Mouse (Mus musculus) neural tube, embryonic 10.5 days (tissue): Measurements from ENCODE around the gene Guk1.
"Not testable (repeated sequence)": the region's sequence is repeated elsewhere in the genome, so short reads cannot be mapped to it uniquely, and the experiment has no call there.

Experiments
- DNase-seq: peaks from one replicate; pipeline ENCODE4 v3.0.0-alpha.2; 2017; ENCODE audit warnings: low spot score; ENCODE audit errors: extremely low spot score

The Guk1 gene

DNA sequence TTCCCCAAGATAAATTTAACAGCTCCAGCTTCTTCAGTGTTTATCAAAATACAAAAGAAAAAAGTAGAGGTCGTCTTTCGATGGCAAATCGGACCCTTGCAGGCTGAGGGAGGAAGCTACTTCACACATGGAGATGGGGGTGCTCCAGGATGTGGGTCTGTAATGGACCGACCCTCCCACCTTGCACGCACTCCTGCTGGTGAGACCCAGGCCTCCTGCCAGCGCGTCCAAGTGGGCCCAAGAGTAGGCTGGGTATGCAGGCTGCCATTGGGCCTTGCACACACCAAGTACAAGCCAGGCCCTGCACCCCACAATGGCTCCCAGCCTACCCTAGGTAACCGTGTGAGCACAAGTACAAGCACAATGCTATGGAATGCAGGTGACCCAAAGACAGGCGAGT, 19.5 kb upstream of the Guk1 start:
- DNase-seq: not testable (repeated sequence)

DNA sequence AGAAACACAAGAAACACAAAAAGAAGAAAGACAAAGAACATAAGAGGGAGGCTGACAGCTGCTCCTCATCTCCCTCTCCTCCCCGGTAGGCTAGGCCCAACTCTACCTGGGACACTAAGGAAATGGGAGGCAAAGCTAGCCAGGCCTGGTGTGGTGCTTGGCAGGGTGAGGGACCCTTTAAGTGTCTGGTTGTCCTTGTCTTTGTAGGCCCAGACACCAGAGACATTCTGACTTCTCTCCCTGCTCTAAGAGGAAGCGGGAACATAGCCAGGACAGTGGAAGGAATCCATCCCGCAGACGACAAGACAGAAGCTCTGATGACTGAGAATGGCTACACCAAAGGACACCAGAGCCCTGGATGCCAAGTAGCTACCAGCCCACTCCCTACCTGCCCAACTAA, 18.0 kb upstream of the Guk1 start:
- DNase-seq: no peak

DNA sequence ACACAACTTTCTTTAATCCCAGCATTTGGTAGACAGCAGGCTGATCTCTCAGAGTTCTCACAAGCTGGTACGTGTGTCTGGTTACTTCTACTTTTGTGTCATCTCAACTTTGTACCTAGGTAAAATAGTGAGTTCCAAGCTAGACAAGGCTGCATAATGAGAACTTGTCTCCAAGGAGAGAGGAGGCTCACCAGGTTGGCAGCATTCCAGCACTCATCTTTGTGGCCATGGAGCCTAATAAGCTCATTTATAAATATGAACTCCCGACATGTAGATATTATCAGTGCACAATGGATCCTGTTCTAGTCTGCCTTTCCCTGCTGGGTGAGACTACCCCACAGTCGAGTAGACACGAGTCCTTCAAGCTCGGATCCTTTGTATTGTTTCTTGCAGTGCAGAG, 17.6 kb upstream of the Guk1 start:
- no peak for DNase-seq

DNA sequence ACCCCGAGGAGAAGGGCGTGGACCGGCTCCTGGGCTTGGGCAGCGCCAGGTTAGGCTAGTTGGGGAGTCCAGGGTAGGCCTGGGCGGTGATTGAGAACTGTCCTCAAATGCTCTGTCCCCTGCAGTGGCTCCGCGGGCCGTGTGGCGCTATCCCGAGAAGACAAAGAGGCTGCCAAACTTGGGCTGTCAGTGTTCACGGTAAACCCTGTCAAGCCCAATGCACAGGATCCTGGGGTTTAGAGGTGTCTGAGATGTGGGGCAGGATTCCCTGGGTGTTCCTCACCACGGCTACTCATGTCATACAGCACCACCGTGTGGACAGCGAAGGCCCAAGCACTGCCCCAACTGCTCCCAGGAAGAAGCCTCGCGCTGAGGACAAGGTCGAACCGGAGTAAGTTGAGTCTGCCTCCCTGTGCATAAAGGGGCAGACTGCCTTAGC, 17.0 kb upstream of the Guk1 start:
- DNase-seq: peak; percentile 67

DNA sequence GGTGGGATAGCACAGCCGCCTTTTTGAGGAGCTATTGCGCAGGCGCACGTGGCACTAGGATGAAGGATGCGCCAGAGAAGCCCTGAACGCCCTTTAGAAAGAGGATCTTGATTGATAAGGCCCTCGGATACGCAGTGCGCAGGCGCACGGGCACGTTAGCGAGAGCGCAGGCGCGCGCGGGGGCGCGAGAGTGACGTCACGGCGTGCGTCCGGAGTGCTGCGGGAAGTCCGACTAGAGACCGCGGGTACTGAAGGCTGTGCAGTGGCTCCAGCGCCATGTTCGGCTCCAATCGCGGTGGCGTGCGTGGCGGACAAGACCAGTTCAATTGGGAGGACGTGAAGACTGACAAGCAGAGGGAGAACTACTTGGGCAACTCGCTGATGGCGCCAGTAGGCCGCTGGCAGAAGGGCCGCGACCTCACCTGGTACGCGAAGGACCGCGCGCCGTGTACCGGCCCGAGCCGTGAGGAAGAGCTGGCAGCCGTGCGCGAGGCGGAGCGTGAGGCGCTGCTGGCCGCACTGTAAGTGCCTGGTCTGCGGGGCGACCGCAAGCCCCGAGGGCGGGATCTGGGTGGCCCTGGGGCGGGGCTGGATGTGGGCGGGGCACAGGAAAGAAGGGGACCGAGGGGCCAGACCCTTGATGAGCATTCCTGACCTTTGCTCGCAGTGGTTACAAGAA, 16.3 kb upstream of the Guk1 start, which contains the start of gene 2310033P09Rik:
2310033P09Rik (plus strand) TSS at position 169 of the 679 bp plus-strand sequence.
- peak; percentile 96 for DNase-seq

DNA sequence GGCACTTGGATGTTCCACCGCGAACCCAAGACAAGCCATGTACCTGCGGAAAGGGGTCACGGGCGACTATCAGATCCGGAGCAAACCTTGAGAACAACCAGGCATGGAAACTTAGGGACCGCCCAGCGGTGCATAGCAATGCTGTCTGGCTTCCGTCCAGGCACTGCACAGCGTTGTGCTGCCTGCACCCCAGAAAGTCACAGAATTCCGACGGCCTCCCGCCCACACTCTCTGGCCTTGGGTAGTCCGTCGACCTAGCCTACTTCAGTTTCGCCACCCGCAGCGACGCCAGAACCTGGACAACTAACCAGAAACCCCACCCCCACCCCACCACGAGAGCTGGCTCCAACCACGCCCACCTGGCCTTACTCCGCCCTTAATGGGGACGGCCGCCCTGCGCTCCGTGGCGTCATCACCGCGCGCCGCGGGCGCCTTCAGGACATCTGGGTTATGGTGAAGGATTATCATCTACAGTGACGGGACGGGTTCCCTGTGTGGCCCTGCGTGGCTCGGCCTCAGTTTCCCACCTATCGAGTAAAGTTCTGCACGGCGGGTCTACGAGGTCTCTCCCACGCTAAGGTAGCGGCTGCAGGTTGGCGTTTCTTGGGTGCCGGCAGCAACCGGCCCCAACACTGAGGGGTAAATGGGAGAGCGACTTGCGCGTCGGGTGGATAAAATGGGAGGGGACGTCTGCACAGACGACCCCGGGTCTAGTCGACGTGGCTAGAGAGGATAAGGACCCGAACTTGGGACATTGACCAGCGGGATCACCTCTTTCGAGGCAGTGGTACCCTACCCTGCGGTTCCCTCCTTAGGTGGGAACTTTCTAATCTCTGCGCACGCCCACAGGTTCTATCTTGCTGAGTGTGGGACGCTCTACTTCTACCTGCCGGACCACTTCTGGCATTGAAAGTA, 10.3 kb upstream of the Guk1 start, which contains the start of gene Mrpl55:
Mrpl55 (plus strand) TSS at position 406 of the 915 bp plus-strand sequence.
- peak; percentile 97 for DNase-seq

DNA sequence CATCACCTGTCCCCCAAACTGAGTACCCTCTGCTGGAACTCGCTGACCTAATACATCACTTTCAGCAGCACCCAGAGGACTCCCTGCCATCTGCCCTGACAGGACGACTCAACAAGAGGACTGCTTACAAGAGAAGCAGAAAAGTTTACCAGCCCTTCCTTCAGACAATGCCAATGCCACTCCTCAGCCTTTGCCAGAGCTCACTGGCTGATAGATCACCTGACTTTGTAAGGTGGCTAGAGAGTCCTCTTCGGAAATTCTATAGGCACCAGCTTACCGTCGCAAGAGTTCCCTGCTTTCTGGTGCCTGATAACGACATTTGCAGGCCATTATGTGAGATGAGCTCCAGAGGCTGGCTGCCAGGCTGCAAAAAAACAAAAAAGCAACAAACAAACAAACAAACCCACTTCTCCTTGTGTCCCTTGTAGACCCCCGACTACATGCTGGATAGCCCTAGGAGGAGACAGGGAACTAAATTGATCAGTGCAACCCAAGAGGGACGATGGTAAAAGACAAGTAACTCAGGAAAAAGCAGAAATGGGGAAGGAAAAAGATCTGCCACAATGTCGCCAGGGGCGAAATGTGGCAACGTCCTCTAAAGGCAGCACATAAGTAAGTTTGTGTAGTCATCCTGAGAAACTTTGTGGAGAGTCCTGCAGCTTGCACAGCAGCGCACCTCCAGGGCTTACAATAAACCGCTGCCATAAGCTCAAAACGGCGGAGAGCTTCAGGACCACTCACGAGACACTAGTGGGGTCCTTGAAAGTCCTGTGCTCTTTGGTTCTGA, 9.4 kb upstream of the Guk1 start:
- no peak for DNase-seq

DNA sequence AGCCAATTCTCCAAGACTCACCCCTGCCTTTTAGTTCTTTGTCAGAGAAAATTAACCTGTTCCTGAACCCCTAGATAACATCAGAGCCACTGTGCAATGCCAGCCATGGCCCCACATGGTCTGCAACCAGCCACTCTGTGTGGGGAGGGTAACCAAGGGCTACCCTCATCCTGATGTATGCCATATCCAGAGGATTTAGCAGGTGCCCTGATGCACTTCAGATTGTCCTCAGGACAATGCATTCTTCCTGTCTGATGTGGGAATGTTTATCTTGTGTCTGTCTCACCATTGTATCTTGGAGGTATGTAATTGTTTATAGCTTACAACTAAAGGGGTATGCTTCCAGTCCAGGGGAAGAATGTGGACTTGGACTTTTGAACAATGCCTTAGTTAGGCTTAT, 4.2 kb upstream of the Guk1 start:
- no peak for DNase-seq

DNA sequence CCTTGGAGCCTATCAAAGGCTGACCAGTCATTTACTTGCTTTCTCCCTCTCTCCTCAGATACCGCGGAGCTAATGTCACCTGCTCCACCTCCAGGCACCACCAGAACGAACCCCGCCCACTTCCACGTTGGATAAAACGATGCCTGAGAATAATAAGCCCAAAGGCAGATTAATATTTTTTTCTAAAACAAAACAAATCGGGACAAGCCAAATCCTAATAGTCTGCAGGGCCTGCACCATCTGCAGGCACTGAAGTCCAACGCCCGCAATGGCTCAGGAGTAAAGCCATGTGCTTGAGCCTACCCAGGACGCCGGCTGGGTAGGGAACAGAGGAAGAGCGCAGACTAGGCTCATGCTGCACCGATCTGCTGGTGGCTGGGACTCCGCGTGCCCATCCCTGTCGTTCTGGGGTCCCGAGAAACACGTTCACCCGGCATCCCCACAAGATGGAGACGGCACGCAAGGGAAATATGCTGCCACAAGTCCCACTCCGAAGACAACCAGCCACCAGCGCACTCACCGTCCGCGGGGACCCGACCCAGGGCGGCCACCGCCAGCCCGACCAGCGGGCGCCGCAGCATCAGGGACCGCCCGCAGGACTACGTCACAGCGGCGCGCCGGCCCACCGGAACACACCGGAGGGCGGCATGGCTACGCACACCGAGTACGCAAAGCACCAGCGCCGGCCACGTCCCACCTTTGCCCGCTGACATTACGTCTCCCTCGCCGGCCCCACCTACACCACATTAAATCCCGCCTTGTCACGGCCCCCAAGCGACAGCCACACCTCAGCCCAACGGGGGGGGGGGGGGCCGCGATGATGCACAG, 567 bp downstream of the Guk1 start:
- DNase-seq: peak; percentile 87

DNA sequence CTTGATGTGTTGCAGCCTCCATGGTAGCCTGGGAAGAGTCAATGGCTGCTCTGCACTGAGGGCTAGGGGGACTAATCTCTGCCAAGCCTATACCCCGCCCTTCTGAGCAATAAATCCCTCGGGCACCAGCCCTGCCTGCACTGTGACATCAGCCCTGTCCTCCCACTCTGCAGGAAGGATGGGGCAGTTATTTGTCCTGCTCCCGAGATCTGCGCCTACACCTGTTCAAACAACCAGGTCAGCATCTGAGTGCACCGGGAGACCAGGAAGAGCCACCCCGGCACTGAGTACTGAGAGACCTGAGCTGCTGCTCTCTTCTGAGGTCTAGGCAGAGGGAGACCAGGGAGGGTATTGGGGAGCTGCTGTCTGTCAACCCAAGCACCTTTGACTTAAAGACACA, 4.3 kb downstream of the Guk1 start:
- no peak for DNase-seq

DNA sequence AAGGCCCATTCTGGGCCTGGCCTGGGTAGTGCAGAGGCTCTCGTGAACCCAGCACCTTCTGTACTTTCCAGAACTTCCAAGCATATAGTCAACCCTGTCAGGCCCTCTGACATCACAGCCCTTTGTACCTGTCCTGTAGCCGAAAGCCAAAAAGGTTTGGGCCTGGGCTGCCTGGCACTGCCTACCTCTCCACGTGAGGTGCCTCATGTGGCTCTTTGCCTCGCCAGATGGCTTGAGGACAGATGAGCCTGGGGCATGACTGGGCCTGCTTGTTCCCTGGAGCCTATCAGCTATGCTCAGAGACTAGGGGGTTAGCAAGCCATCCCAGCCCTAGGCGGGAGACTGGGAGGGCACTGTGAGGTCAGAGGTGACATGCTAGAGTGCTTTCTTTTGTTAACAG, 6.5 kb downstream of the Guk1 start:
- DNase-seq: no peak

DNA sequence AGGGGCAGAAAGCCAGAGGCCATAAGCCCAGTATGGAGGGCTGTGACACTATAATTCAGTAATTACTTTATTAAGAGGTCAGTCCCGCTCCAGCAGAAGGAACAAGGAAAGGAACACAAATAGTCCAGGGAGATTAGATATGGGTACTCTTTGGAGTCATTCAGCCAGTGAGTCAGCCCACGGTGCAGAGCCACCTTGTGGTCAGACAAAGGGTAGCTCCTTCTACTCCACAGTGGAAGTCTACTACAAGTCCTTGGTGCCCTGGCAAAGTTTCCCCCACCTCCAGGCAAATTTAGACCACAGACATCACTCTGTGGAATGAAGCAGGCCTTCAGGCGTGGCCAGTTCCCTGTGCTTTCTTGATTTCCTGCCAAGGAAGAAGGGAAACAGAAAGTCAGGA, 8.2 kb downstream of the Guk1 start:
- DNase-seq: peak; percentile 27

DNA sequence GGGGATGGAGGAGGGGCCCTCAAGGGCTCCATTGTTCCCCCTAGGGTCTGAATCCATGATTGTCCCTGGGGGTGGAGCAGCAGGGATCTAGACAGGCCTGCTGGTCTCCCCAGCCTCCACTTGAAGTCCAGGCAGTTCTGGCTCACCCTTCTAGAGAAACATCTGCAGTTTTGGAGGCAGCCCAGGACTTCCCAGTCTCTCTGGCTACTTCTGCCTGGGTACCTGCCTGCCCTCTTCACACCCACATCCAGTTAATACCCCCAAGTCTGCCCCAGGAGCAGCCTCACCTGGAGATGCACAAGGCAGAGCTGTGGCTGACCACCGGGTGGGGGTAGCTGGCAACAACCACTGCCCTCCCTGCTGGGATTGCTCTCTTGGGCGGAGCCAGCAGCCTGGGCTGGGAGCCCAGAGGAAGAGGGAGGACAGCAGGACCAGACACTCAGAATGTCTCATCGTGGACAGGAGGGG, 9.1 kb downstream of the Guk1 start, which contains the start of gene Gjc2:
Gjc2 (minus strand) TSS at position 350 of the 468 bp plus-strand sequence.
- DNase-seq: no peak

DNA sequence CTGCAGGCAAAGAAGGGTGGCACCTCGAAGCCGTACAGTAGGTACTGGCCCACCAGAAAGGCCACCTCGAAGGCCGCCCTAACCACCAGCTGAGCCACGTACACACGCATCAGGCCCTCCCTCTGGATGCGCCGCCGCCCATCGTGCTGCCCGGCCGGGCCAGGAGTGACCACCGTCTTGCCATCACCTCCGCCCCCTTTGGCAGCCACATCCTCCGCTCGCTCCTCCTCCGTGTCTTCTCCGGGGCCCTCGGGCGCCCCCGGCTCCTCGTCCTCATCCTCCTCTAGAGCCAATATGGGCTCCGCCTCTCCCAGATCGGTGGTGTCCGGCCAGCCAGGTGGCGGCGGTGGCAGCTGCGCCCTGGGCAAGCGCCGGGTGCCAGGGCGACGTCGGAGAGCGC, 15.1 kb downstream of the Guk1 start:
- no peak for DNase-seq

DNA sequence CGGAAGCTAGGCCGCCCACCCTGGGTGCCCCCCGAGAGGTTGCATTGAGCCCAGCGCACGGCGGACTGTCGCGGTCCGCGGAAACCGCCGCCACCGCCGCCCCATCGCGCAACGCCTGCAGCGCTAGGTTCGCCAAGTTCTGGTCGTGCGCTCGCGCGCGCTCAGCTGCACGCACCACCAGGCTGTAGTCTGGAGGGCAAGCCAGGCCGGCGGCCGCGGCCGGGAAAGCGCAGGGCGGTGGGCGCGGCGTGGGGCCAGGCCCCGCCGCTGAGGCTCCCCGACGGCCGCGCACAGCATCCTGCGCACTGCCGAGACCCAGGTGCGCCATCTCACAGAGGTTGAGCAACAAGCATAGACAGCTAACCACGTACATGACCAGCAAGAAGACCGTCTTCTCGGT, 15.5 kb downstream of the Guk1 start:
- peak; percentile 15 for DNase-seq

DNA sequence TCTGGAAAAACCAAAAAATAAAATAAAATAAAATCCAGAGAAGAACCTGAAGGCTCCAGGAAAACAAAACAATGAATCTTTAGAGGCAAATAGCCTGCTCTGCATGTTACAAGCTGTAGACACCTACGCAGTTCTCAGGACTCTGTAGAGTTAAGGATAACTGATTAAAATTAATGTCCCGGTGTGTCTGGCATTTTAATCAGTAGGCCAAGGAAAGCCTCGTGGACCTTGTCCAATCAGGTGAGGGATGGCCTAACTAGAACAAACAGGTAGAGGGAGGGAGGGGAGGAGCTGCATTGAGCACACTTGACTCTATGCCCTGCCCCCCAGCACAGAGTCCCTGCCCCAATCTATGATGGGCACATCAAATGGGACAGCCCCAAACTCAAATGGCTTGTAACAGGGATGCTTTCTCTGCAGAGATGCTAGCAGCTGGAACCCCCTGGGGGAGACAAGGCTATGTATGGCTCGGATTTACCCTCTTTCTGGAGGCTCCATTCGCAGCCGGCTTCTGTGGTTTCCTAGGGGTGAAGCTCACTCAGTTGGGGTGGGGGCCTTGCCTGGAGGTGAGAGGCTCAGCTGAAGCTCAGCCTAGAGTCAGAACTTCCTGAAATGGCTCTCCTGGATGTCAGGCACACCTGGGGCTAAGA, 17.7 kb downstream of the Guk1 start:
- no peak for DNase-seq

DNA sequence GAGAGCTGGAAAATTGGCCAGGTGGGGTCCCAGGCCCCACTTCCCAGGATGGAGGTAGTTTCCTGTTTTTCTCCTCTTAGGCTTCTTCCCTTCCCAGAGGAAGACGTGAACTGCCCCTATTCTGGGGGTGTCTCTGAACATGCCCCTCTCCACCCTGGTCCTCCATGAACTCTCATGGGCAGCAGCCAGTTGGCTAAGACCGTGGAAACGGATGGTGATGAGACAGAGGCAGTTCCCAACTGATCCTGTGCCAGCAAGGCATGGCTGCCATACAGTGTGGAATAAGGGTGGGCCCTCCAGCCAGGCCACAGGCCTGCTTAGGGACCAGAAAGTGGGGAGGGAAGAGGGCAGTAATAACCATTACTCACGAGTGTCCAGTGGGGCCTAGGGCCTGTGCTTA, 21.5 kb downstream of the Guk1 start:
- DNase-seq: no peak

DNA sequence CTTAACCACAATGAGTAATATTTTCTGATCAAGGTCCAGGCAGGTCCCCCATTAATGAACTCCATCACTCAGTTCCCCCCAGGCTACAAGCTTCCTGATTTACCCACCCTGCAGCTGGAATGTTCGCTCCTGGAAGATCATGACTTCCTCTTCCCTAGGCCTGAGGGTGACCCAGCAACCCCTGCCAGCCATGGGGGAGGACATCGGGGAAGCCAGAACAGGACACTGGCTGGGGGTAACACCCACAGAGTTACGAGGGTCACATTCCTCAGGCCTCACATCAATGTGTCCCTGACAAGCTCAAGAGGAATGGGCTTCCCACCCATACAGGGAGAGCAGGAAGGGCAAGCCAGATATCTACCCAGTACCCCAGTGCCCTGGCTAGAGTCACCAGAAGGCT, 22.2 kb downstream of the Guk1 start:
- DNase-seq: no peak

DNA sequence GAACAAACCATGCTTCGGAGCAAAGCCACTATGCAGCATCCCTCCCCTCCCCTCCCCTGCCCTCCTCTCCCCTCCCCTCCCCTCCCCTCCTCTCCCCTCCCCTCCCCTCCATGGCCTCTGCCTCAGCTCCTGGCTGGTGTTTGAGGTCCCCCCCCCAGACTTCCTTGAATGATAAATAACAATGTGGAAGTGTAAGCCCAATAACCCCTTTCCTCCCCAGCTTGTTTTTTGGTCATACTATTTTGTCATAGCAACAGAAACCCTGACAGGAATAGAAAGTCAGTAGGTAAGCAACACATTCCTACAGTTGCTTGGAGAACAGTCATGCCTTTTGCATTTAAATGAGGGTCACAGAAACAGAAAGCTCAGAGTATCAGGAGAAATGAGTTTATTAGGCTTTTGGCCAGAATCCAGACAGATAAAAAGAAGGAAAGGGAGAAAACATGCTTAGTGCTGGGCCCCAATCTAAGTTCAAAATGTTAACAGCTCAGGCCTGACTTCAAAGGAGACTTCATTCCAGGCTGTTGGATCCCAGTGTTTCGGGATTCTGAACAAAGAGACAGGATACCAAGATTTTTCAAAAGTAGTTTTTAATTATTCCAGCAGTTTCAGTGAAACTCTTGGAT, 26.3 kb downstream of the Guk1 start:
- DNase-seq: no peak

DNA sequence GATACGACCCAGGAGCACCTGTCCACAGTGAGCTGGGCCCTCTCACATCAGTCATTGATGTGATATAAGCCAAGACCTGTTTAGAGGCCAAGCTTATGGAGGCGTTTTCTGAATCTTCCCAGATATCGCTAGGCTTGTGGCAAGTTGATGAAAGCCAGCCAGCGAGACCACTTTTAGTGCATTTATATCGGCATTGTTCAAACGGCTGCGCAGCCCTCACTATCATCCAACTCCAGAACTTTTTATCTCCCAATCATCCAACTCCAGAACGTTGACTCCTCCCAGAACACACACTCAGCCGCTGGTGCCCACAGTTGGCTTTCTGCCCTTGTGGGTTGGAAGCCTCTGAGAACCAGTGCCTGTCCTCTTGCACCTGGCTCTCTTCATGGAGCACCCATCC, 27.6 kb downstream of the Guk1 start:
- DNase-seq: no peak
